Mouse (Mus musculus): ENCODE measurements at regions not wholly inside any gene's neighbourhood (a gene's known extent, or its start where the extent isn't known, plus 50 kb on each side); places are given as distances from the start of the nearest gene placed in this dataset.

DNA sequence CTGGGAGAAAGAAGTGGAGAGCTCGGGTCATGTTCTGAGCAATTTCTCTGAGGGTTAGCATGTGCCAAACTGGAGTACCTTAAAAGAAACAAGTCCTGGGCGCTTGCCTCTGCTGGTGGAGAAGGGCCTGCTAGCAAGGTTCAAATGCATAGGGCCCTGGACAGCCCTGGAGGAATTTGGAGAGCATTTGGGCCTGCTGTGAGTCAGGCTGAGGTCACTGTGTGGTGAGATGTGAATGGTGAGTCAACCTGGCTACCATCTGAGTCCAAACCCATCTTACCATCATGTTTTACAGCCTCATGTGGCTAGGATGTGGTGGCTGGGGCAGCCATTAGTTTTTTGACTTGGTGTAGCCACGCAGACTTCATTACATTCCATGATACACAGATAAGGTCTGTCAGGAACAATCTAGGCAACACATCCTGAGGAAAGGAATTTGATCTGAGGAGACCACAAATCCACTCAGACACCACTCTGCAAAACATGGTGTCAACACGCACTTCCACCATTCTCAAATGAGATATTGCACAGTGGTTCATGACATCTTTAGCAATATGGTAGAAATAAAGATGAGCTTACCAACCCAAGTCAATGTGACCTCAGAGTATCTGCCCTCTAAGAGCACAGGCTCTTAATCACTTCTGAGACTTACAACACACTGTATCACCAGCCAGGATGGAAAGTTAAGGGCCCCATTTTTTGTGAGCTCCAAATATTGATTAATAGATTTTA is 83.1 kb downstream of the Thbs2 start:
- no peak for DNase-seq

DNA sequence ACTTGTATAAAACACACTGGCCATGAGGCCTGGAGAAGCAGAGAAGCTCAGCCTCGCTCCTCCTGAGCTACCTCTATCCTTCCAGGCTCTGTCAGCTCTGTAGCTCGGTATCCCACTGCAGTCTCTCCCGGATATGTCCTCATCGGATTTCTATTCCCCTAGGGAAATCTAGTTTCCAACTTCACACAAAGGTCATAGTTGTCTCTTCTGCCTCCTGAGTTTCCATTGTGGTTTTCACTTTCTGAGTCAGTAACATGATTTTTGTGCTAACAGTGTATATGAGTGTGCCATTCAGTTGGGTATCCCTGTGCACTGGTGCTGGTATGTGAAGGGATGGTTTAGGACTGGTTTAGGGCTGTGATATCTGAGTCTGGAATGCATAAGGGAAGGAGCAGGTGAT is 85.2 kb downstream of the Thbs2 start:
- DNase-seq, result no peak

DNA sequence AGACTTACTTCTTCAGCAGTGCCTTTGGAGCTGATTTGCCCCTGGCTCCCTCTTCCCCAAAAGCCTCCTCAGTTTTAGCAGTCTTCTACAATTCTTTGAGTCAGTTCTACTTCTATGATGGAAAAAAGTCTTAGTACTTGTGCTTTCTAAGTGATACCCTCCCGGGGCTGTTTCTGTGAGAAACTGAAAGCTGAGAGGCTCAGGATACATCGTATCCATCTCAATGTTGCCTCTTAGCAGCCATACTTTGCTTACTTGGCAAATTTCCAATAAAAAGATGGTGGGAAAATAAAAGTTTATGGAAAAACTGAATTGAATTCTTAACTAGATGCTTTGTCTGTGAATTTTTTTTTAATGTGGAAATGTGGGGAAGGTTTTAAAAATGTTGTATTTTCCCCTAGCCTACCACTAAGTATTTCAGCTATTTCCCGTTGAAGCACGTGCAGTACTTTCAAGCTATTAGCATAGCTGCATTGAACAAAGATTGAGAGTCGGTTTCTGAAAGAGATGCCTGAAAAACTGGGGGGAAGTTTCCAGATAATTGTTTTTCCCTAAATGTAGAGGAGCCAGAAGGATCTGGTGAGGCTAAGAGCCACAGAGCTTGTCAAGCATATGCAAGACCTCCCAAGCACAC is 87.6 kb downstream of the Thbs2 start:
- DNase-seq, result no peak

DNA sequence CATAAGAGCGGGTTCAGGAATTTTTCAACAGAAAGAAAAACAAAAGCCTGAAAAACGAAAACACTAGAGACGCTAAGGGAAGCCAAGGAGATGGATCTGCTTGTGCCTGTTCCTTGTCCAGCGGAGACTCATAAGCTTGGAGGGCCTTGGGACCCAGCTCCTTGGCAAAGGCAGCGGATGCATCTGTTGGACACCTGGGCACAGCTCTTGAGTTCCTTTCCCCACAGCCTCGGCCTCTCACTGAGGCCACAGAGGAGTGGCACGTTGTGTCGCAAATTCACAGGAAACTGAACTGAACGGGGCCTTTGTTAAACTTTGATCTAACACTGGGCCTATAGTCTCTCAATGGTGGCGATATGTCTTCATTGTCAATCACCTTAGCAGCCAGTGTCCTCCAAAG is 94.4 kb downstream of the Thbs2 start:
- DNase-seq, result no peak

DNA sequence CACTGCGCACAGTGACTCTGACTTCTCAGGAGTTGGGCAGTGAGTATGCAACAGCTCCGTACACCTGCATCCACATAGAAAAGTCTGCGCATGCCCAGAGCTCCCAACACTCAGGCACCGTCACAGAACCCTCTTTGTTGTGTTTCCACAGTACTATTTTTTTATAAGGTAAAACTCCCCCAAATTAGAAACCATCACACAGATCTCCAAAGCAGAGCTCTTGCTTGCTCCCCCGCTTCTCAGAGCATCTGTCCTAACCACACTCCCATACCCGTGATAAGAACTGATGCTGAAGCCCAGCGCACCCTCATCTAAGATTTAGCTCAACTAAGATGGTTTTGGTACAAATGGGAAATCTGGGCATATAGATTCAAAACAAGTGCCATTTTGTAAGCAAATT is 97.6 kb downstream of the Thbs2 start:
- DNase-seq, result no peak

DNA sequence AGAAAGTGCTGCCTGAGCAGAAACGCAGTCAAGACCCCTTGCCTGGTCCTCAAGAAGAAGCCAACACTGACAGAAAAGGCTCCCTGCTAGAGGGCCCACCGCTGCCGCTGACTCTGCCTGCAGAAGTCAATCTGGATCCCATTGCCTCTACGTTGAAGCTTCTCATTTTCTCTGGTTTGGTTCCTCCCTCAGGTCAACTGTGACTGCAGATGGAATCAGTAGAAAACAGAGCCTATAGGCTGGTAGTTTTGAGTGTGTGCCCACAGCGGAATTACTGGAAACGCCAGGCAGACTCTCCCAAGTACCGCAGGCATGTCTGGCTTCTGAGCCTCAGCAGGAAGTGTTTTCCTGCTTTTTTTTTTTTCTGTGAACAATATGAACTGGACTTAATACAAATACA is 98.5 kb downstream of the Thbs2 start:
- DNase-seq, result no peak

DNA sequence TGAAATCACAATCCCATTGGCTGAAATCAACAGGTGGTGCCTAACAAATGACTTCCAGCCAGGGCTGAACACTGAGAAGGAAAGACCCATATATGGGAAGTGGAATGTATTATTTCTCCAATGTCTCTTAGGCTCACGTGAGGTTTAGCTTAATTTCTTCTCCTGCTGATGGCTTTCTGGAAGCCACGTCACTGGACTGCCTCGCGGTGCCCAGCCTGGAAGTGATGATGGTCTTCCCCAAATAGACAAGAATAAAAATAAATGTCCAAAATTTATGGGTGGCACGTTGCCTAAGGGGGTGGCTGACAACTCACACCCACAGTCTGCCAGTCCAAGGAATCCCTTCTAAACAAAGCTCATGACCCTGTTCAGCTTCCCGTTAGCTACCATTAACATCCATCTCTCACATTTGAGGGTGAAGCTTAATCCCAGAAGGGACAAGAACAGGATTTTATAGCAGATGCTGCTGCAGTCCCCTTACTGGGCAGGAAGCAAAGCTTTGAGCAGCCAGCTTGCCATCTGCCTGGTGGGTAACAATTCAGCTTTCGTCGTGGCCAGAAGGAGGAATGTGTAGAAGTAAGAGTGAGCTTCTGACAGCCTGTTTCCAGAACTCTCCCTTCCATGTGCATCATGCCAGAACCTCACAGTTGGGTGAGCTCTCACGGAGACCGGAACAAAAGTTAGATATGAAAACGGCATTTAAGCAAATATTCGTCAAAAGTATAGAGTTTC is 105.8 kb downstream of the Thbs2 start:
- no peak for DNase-seq

DNA sequence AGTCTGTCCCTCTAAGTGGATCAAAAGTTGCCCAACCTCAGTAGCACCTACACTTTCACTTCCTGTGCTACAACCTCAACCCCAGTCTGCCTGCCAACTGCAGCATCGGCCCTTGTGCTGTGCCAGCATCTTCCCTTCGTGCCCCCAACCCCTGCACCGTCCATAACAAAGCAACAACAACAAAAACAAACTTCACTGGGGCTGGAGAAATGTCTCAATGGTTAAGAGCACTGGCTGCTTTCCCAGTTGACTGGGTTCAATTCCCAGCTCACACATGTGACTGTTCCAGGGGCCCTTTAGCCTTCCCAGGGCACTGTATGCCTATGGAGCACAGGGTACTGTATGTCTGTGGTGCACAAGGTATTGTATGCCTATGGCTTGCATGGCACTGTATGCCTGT is 114.4 kb downstream of the Thbs2 start:
- no peak for DNase-seq

DNA sequence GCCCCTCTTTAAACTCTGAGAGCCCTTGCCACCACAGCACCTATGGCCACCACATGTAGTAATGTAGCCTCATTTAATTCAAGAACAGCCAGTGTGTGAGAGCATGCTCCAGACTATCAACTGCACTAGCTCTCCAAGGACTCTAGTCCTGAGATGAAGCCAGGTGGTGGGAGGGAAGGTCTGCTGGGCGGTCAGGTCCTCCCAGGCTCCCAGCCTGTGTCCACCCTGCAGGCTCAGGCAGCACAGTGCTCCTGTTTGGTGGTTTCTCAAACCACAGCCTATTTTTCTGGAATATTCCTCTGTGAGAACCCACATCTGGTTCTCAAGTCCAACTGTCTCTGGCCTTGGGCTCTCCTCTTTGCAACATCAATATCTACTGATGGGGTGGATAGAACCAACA is 115.3 kb downstream of the Thbs2 start:
- DNase-seq, result no peak

DNA sequence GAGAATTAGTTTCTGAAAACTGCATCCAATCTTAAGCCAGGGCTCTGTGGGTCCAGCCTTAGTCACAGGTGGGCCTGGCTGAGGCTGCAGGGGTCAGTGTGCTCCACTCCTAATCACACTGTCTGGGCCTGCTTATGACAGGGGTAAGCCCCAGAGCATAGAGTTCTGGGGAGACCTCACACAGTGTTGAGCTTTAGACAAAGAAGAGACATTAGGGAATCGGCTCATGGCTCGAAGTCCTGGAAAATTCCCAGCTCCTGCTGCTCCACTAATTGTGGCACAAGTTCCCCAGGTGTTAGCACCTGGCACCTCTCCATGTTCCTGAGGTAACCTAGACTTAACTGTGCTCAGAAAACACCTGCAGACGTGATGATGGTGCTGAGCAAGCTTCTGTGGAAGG is 115.8 kb downstream of the Thbs2 start:
- no peak for DNase-seq

DNA sequence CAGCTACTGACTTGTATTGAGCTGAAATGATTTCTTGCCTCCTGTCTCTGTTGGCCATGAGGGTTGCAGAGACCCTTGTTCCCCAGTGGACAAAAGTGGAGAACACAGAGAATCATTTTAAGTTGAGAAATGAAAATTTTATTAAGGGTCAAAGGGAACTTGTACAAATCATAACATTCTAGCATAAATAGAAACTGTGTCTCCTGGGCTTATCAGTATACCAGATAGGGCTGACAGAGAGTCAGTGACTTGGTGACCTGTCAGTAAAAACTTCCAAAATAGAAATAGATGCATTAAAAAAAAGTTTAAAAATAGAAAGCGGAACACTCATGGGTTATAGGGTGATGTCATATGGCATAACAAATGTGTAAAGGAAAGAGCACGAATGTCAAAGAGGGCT is 117.9 kb downstream of the Thbs2 start:
- no peak for DNase-seq

DNA sequence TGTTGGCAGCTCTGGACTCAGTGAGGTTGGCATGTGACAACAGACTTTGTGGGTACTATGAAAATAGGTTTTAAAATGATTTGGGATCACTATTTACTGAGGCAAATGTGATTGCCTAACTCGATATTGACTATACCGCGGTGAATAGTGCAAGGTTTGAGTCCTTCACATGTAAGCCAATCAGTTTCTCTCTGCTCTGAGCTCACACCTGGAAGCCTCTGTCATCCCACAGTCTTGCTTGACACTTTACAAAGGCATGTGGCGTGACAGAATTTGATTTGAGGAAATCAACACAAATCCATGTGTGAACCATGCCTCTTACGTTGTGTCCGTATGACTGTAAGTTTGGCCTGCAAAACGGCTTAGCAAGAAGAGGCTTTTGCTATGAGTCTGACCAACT is 122.9 kb downstream of the Thbs2 start:
- DNase-seq, result no peak

DNA sequence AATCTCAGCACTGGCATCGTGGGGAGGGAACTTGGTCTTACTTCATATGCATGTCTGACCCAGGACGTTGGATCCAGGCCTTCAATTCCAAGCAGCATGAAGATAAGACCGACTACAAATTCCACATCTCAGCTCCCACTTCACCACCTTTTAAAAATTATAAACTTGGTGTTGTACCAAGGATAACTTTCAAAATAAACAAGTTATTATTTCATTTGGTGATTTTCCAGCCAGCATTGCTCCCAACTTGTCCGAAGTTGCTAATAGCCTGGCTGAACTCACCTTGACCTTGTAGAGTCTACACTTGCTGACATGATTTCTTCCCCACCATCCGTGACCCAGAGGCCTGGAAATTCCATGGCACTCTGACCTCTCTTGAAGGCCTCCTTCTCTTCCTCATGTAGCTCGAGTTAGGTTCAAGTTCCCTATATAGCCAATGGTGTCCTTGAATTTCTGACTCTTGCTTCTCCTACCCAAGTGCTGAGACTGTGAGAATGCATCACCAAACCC is 123.7 kb downstream of the Thbs2 start:
- no peak for DNase-seq

DNA sequence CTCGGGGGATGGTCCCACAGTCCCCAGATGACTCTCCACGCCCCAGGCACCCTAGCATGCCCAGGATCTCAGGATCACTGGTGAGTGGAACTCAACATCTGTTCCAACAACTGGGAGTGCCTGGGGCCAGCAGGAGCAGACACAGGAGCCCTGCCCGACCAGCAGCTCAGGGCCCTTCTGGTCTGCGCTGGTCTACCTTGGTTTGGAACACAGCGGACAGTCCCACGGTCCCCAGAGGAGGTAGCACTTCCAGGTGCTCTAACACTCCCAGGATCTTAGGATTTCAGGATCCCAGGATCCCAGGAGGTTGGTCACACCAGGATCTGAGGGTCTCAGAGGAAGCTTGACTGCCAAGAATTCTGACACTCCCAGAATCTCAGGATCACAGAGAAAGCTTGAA is 131.8 kb downstream of the Thbs2 start:
- no peak for DNase-seq

DNA sequence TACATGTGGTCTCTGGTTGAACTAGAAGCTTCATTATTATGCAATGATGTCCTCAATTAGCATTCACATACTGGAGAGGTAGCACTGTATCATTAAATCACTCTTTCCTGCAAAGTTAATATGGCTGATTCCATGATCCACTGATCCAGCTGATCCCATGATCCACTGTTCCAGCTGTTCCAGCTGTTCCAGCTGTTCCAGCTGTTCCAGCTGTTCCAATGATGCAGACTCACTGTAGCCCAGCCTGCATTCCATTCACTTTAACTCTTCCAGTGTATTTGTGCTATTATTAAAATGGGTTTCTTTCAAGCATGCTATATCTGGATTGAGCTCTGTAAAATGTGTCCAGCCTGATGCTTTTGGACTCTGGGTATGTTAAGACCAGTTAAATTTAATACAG is 136.8 kb downstream of the Thbs2 start:
- no peak for DNase-seq

DNA sequence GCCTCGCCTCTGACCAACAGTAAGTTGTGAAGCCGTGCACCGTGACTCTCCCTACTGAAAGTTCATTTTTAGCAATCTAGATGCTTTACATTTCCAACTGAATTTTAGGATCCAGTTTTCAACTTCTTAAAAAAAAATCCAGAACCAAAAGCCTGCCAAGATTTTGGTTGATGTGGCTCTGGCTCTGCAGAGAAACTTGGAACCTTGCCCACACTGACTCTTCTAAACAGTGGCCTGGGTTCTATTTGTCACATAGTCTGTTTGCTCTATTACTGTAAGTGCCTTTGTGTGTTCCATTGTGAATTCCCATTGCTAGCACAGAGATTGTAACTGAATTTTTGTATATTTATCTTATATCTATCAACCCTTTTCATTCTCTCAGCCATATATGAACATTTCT is 140.8 kb downstream of the Thbs2 start:
- DNase-seq, result no peak

DNA sequence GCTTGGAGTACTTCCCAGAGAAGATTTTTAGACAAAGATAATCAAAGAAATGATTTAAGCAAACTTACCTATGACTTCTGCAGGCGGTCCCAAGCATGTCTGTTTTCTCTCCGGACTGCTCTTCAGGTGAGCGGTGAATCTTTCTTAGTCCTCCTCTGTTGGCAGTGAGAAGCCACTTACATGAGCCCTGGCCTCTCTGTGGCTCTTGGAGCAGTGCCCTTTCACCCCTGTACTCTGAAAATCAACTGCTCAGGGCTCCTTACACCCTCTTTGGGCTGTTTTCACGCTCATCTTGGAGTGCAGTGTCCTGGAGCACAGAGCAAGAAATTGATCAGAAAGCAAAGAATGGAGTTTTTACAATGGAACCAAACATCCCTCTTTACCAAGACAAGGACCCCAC is 142.0 kb downstream of the Thbs2 start:
- DNase-seq, result no peak

DNA sequence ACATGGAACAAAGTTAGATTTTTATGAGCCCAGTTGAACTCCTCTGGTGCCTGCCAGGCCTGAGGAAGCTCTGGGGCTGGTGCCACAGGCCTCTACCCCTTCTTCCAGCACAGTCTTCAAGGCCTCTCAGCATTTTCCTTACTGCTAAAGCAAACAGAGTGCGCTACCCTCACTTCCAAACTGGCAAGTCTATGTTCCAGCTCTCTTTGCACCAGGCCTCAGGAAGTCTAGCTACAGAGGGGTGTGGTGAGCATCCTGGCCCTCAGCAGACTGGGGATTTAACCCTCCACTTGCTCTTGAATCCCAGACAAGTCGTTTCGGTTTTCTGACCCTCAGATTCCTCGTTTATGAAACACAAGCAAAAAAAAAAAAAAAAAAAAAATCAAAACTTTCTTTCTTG is 142.4 kb downstream of the Thbs2 start:
- no peak for DNase-seq

DNA sequence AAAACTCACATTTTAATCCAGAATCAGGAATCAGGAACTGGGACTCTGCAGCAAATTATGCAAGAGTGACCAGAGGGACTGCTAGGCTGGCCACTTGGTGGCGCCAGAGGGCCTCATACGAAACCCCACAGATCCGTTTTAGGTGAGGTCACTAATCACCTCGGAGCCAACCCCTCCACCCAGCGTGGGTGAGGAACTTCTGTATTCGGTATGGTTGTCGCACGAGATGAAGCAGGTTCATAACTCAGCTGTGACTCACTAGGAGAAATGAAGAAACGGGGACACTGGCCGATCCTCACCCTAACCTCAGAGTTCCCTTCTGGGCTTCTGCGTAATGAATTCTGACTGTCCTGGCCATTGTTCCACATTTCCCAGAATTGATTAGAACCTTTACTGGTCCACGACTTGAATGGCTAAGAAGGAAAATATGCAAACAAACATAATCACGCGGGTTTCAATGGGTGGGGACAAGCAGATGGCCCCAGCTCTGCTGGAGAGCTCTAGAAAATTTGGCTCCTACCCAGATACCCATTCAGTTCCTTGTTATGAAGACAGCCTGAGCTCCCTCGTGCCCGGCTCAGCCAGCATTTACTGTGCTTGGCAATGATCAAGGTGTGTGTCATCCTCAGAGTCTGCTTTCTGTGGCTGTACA is 148.1 kb downstream of the Thbs2 start:
- peak; percentile 68 to 73 for DNase-seq

DNA sequence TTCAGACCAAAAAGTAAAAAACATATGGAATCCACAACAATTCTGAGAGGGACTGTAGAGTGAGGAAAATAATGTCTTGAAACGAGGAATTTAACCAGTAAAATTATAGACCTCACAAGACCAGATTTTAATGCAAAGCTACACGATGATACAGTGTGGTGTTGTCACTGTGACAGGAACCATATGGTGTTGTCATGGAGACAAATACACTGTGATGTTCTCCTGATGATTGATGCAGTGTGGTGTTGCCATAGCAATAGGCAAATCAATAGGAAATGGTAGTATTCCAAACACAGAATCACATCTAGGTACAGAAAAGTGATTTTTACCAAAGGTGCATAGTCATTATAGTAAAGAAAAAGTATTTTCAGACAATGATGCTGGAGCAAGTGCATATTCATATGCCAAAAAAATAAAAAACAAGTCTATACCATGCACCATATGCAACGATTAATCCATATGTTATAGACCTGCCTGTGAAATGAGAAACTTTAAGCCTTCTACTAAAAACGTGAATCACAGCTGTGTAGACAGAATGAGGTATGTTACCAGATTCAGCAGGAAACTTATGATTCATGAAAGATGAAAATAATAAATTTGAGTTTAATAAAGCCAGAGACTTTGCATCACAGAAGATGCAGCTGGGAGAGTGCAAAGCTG is 149.6 kb downstream of the Thbs2 start:
- DNase-seq, result no peak

DNA sequence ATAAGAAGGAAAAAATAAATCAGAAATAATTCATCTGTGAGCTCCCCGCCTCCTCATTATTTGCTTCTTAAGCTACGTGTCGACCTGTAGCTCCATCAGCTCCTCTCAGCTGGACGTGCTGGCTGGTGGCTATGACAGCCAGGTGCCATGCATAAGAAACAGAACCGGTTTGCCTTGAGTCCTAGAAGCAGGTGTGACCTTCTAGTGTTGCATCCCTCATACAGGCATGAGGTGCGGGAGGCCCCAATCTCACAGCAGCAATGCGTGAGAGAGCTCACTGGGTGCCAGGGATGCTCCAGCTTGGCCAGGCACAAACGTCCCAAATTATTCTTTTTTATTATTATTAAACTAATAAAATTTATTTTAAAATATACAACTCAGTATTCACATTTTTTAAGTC is 153.0 kb downstream of the Thbs2 start:
- DNase-seq, result no peak

DNA sequence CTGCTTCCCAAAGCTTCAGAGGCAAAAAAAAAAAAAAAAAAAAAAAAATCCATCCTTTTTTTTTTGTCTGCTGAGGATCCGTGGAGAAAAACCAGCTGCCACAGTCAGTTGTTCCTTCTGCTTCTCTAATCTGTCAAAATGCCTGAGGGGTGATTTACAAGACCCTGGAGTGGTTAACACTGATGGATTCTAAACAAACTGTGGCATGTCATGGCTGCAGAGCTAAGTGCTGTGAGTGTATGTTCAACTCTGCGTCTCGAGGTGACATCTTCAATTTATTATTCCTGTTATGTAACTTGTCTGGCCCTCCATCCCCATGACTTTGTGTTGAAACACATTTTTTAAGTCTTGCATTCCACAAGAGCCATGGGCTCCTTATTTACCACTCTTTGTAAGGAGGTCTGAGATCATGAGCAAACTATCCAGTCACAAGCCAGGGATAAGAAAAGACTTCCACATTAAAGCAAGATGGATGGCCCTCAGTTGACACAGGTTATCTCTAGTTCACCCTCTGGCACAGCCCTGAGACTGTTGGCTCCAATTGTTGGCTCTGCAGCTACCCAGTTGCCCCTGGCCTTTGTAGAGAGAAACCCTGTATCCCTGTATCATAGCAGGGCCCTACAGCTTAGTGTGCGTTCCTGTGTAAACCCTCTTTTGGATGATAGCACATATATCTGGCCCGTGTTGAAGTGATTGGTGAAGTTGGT is 153.6 kb downstream of the Thbs2 start:
- no peak for DNase-seq

Measured in cerebellum, postnatal 36 days (tissue).